Mouse (Mus musculus): ENCODE data around the gene Aamp.
"Not testable (repeated sequence)": the region's sequence is repeated elsewhere in the genome, so short reads cannot be mapped to it uniquely, and the experiment has no call there.

GRCm38 (mm10) chr1:74286869-74287607 lies 2.5 kb upstream of the Aamp start:
- peak; percentile 21; the same call in 1 of the 2 replicates for TF ChIP-seq CTCF (IDR thresholded peaks at IDR 0.05; ENCODE audit: low read depth, low read length)
- not testable (repeated sequence) for TF ChIP-seq POLR2A (IDR thresholded peaks at IDR 0.05; ENCODE audit: extremely low read depth, insufficient read depth, low read length)
